Mouse (Mus musculus): Measurements from ENCODE around the gene Rack1. TPM values are rescaled to one million over a fixed set of nuclear protein-coding genes. Genes with fewer than 3 reads are reported as not detected.

Rack1 gene
- polyA plus RNA-seq (2012; rRNA removed): 2,419 and 2,722 TPM in 2 replicates

DNA sequence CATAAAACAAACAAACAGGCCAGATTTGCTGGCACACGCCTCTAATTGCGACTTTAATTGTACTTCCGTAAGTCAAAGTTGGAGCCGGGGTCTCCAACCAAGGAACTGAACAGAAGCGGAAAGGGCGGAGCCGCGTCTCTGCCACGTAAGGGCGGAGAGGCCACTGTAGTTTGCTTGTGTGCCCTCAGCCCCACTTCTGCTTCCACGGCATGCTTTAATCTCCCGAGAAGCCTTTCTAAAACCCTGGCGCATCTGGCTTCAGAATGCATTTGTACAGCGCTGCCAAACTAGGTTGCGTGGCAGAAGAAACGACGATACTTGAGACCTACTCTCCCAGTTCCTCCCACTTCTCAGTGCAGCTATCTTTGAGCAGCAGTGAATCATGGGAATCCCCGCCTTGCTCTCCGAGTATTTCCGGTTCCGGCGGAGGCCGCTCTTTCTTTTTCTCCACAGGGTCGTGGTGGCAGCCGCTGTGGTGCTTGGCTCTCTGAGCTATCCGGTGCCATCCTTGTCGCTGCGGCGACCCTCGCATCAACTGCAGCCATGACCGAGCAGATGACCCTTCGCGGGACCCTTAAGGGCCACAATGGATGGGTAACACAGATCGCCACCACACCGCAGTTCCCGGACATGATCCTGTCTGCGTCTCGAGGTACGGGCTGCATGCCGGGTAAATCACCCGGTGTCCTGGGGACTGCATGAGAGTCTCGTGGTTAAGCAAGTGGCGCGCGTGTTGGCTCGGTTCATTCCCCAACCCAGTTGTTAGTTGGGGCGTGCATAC lies at the start of gene Rack1:
Gene Rack1 (plus strand): TSS at position 412 of the 781 bp plus-strand sequence.

GRCm38 (mm10) chr11:48816800-48817665 lies 16.9 kb downstream of the Rack1 start, which contains the start of gene Trim41:
Trim41 (minus strand) TSS chr11:48817353.

DNA sequence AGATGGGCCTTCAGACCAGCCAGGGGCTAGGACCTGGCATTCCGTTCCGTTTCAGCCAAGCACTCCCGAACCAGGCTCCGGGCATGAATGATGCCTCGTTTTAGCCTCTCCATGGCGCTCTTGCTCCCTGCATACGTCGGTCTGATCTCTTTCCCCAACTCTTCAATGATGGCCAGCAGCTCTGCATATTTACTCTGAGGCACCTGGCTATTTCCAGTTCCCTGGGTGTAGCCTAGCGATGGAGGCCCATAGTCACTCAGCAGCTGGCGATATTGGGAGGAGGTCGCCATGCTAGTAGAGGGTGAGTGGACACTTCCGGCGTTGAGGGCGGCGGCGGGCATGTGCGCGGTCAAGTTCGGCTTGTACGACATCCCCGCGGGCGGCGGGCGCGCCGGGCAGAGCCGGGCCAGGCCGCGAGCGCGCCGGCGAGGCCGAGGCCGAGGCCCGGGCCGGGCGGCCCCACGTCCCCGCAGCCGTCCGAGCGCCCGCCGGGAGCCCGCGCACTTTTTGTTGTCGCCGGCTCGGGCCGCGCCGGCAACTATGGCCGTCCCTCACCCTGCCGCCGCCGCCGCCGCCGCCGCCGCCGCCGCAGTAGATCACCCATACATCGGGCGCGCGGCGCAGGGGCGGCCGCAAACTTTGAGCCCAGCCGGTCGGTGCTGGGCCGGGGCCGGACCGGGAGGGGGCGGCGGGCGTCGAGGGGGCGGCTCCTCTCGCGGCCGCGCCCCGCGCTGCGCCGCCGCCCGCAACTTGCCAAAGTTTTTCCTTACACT lies 26.0 kb downstream of the Rack1 start, which contains the start of the genes Trim7 and Gm12184:
Gene Trim7 (plus strand): TSS at position 162 of the 773 bp plus-strand sequence.
Gene Gm12184 (minus strand): TSS at position 677 of the 773 bp plus-strand sequence.

Other genes starting within 250 kb of the Rack1 start
- gene Trim41, start 17.0 kb downstream of the Rack1 start, polyA plus RNA-seq (2012; rRNA removed): 34.3 and 35.4 TPM in 2 replicates
- gene Trim7, start 25.8 kb downstream of the Rack1 start, polyA plus RNA-seq (2012; rRNA removed): 8.7 and 9.0 TPM in 2 replicates
- 6.7 and 15.0 TPM in 2 replicates for gene Gm12184, start 26.3 kb downstream of the Rack1 start, polyA plus RNA-seq (2012; rRNA removed)
- 6.3 and 7.0 TPM in 2 replicates for gene Irgm1, start 71.4 kb downstream of the Rack1 start, polyA plus RNA-seq (2012; rRNA removed)
- 0.41 and 0.52 TPM in 2 replicates for gene Gm5431, start 101.9 kb downstream of the Rack1 start, polyA plus RNA-seq (2012; rRNA removed)
- gene Psme2b, start 145.9 kb downstream of the Rack1 start, polyA plus RNA-seq (2012; rRNA removed): 3.6 and 3.9 TPM in 2 replicates
- not detected in 2 replicates for gene Olfr56, start 178.6 kb downstream of the Rack1 start, polyA plus RNA-seq (2012; rRNA removed)
- 0.79 and 1.2 TPM in 2 replicates for gene 9930111J21Rik1, start 179.1 kb downstream of the Rack1 start, polyA plus RNA-seq (2012; rRNA removed)
- gene Gm12185, start 191.9 kb downstream of the Rack1 start, polyA plus RNA-seq (2012; rRNA removed): 0.03 and 0.07 TPM in 2 replicates
- gene Tgtp1, start 193.8 kb downstream of the Rack1 start, polyA plus RNA-seq (2012; rRNA removed): 0.15 and 0.20 TPM in 2 replicates